Mouse (Mus musculus) cerebral cortex, adult 2 months (tissue): ENCODE results near the gene Srbd1.

ENCODE experiments used
- WGBS: fragments of 180-500 bp; shearing (Covaris S2); methylation state at CpG from one replicate; pipeline ENCODE4 v1.1.7; 2018; 5-methylcytosine and 5-hydroxymethylcytosine counted together

The Srbd1 gene

DNA sequence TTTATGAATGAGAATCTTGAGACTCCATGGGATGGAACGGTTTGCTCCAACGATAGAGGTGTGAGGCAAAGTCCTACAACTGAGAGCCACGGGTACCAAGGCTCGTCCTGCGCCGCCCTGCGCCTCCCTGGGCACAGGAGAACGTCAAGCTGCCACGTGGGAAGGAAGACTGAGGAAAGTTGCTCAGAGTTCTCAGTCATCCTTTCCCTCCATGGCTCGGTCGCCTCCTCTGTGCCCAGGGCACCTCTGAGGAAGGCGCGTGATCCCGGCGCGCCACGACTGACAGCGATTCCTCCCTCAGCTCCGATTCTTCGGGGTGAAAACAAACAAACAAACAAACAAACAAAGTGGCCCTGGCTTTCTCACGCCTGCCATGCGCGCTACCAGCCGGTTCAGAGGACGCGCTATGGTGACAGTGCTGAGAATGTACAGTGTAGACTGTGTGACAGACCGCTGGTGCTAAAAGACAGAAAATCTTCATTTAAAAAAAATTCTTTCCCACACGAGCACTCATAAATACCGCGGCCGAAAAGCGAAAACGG is 367 bp downstream of the Srbd1 start:
- under 1% methylated on average over 33 of the region's 33 CpGs for WGBS

DNA sequence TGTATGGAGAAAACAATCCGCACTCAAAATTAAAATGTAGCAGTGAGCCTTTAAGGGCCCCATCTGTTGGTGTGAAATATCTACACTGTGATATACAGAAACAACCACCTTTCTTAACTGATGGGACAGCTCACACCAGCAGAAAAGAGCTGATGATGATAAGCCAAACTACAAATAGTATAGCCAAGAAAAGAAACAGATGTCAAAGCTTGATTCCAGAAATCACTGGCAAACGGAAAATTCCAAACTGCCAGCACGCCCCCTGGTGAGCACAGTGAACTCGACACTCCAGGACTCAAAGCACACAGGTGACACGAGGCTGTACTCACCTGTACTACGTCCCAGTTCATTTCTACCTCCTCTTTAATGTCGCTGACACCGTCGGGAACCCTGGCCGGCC is 9.1 kb downstream of the Srbd1 start:
- 78% methylated on average over 10 of the region's 10 CpGs for WGBS

DNA sequence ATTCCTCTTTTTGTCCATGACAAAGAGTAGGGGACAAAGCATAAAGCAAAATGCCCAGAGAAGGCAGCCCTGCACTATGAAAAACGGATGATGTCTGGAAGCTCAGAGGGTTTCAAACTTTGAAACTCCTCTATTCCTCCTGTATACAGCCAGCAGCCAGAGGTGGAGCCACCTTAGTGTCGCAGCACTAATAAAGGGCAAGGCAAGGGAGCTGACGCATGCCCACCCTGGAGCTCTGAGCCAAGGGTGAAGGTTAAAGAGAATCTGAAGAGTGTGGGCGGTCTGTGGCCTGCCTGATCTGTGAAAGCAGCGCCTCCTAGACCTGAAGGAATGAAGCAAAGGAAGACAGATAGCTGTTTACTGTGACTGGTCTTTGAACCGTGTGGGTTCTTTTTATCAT is 10.5 kb downstream of the Srbd1 start:
- WGBS: 92% methylated on average over 6 of the region's 6 CpGs

DNA sequence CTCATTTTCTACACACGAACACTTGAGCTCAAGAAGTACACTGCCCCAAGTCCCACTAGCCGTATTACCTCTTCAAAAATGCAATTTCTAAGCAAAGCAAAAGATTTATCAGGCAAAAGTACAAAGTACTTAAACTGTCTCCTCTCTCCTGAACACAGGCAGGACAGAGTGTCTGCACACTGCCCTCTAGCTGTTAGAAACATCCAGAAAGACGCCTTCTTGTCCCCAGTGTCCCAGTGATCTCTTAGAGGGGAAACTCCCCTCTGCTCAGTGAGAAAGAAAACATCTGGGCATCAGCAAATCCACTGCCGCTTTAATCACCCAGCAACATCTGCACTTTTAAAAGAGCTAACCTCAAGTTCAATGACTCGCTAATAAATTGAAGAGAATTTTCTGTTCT is 12.4 kb downstream of the Srbd1 start:
- 81% methylated on average over 5 of the region's 5 CpGs for WGBS

DNA sequence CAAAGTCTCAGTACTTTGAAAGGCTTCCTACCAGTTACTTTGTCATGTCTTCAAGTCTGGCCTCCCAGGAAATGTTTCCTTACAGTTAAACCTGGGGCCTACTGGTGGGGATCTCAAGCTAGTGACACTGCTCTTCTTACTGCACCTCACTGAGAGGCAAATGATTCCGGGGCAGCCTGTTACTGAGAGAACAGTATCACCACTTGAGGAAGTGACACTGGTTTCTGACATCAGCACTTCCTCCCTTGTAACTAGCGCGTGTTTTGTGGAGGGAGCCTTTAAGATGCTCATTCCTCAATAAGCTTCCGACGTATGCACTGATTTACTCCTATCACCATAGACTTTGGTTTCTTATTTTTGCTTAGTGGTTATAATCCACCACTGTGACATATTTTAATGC is 16.8 kb downstream of the Srbd1 start:
- 91% methylated on average over 5 of the region's 5 CpGs for WGBS

DNA sequence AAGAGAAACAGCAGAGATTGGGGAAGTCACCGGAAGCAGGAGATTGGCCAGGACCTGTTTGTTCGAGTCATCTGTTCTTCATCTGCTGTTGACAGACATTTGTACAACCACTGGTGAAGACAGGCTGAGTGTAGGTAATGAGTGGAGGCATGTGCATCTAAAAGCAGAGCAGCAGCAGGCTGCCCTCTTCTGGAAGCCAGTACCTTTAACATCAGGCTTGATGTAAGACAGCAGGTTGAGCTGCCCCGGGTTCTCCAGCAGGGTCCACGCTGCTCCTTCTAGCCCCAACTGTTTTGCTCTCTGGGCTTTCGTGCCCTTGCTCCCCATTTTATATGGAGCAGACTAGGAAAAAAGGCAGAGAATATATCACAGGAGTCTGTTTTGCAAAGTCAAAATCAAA is 19.1 kb downstream of the Srbd1 start:
- 86% methylated on average over 5 of the region's 5 CpGs for WGBS

DNA sequence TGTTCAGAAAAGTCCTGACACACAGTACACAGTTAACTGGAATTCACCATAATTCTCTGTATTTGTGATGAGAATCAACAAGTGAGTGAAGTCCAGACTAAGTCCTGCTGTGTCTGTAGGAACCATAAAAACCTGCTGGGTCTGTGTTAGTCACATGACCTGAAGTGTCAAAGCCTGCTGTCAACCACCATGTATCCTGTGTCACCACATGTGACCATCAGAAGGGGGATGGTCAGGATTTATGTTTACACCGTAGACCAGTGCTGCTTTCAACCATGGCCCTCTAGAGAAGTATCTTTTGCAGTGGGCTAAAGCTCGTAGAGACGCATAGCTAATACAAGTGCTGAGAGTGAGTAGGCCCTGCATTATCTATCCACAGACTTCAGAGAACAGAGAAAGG is 21.8 kb downstream of the Srbd1 start:
- 91% methylated on average over 3 of the region's 3 CpGs for WGBS

DNA sequence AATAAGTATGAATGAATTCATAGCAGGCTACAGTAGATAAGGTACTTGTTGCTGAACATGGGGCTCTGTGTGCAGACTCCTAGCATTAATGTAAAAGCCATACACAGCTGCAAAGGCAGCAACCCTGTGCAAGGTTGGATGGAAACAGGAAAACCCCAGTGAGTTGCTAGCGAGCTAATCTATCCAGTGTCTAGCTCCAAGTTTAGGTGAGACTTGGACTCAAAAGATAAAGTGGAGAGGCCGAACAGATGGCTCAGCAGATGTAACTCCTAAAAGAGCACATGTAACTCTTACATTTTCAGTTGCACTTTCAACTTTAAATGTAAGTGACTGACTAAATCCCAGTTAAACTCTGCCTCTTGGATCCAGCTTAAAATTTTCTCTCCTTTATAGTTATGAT is 48.1 kb downstream of the Srbd1 start:
- 55% methylated on average over 2 of the region's 2 CpGs for WGBS

DNA sequence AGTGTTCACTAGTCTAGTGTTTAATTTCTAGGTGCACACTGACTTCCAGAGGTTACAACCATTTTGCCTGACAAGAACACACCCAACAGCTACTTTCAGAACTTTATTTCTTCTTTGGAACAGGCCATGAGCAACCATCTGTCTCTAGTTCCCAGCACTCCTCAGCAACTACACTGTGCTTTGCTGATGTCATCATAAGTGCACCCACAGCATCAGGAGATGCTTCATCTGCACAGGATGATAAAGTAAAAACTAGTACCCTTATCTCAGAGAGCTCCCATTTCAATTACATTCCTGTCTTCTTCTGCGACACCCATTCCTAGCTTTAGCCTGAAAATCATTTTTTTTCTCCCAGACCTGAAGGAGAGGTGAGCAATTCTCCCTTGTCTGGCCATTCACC is 51.9 kb downstream of the Srbd1 start:
- WGBS: 96% methylated on average over 1 of the region's 1 CpGs

DNA sequence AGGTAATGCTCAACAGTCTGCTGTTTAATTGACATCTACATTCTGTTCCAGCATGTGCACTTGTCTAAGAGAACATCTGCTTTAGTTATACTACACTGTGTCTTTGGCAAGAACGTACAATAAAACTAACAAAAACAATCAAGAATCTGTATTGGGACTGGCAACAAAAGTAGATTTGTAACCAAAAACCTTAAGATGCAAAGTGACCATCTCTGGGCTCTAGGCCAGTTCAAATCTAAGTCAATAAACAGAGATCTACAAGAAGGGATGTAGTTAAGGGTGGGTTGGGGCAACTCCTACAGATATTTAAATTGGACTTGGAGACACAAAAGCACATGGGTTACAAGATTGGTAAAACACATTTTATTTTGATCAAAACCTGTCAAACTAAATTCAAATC is 53.3 kb downstream of the Srbd1 start:
- 75% methylated on average over 1 of the region's 1 CpGs for WGBS

DNA sequence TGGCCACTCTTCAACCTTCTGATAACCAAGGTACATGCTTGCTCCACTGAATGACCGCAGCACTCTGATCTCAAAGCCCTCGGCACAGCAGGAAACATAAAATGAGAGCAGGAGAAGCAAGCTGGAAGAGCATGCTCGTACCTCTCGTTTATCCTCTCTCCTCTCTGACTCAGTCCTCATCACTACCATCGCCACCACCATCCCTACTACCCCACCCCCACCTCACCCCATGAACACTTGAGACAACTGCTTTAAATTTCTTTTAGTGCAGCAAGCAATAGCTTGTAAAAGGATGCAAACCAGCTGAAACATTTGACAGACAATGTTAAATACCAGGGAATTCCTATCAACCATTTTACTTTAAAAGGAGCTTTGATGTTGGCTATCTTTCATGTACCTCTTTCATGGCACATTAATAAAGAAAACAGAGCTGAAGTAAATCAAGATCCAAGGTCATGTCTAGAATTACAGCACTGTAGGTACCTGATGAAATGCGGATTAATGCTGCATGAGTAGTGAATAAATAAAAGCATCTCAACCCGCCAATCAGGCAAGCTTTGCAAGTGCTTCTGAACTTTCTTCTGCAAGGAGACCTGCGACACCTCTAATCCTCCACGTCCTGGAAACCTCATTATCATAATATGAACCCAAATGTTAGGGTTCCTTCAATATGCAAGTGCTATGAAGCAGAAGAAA is 54.9 kb downstream of the Srbd1 start:
- WGBS: 81% methylated on average over 9 of the region's 9 CpGs

DNA sequence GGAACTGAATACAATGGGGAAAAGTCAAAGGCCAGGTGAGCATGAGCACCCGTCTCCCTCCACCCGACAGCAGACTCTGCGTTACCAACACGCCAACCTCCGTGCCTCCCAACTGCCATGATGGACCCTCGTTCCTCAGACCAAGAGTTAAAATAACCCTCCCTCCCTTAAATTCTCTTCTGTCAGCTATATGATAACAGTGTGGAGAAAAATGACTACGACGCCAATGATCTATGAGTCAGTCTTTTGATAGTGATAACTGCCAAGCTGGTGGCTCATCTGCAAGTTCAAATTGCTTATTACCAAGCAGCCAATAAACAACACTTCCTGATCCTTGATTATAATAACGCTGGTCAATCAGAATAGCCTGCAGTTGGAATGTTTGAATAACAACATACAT is 57.1 kb downstream of the Srbd1 start:
- WGBS: 79% methylated on average over 9 of the region's 9 CpGs

DNA sequence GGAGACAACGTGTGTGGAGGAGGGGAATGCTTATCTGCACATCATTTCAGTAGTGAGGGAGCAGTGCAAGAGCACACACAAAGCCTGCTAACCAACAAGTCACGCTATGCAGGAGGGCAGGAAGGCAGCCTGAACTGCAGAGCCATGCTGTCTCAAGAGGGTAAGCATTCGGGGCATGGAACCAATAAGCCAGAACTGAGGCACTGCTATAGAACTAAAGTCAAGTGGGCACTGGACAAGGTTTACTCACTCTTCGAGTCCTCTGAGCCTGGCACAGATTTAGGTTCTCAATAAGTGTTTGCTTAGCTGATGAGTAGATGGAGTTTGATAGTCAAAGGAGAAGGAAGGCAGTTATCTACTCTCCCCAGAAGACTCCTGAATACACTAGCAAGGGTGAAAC is 58.8 kb downstream of the Srbd1 start:
- WGBS: 91% methylated on average over 4 of the region's 4 CpGs

DNA sequence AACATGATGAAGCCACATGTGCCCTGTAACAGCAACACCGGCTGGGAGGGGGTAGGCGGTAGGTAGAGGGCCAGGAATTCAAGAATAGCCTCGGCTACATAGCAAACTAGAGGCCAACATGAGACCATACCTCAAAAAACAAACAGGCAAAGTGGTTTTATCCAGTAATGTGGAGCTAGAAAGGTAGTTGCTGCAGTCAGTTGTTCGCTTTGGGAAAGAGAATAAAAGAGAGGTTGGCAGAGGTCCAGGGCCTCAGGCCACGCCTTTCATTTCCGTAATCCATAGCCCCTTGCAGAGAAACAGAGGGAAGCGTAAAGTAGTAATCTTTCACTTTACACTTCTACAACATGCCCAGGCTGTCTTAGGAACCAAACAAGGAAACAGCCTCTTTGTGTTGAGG is 61.8 kb downstream of the Srbd1 start:
- WGBS: 68% methylated on average over 7 of the region's 7 CpGs

DNA sequence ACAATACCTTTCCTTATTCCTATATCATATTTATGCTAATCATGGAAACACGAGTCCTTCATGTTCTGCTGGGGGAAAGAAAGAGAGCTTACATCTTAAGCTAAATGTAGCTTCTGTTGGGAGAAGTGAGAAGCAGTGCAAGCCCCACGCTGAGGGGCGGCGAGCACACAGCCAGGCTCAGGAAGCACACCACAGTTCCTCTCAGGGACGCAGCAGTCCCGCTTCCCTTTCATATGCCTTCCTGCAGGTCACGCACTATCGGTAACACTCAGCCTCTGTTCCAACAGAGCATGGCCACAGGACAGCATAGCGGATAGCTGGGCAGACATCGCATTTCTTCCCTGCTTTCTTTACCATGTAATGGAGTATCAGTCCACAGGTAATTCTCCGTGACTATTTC is 66.9 kb downstream of the Srbd1 start:
- WGBS: 68% methylated on average over 11 of the region's 11 CpGs

DNA sequence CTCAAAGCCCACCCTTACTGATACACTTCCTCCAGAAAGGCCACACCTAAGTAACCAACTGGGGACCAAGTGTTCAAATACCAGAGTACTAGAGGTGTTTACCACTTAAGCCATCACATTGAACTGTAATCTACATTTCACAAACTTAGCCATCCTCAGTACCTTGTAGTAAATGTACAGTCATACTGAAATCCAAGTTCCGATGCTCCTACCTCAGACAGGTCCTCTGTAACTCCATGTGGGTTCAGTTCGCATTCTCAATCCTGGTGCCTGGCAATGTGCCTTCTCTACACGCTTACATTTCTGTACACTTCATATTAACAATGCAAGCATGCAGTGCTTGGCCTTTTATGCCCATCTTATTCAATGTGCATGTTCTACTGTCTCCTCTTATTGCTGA is 77.5 kb downstream of the Srbd1 start:
- WGBS: 96% methylated on average over 3 of the region's 3 CpGs

DNA sequence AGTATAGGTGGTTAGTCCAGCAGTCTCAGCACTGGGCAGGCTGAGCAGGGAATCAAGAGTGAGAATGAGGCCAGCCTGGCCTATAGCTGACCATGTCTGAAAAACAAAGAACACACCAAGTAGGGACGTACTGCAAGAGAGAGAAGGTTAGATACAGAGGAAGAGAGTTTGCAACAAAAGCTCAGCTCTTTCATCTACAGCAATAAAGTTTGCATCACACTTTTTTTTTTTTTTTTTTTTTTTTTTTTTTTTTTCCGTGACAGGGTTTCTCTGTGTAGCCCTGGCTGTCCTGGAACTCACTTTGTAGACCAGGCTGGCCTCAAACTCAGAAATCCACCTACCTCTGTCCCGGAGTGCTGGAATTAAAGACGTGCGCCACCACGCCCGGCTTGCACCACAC is 79.1 kb downstream of the Srbd1 start:
- WGBS: 90% methylated on average over 7 of the region's 7 CpGs

DNA sequence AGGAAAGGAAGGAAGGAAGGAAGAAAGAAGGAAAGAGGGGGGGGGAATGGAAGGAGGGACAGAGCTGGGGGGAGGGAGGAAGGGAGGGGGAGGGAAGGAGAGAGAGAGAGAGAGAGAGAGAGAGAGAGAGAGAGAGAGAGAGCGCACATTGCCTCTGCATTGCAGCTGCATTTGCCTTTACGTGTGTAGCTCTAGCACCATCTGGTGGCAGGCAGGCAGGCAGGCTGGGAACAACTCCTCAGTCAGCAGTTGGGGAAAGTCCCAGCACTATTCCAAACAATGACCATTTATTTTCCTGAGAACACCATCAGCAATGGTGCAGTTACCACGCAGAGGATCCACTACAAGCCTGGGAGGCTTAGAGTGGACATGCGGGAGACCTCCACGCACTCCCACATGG is 81.5 kb downstream of the Srbd1 start:
- 13% methylated on average over 5 of the region's 5 CpGs for WGBS

DNA sequence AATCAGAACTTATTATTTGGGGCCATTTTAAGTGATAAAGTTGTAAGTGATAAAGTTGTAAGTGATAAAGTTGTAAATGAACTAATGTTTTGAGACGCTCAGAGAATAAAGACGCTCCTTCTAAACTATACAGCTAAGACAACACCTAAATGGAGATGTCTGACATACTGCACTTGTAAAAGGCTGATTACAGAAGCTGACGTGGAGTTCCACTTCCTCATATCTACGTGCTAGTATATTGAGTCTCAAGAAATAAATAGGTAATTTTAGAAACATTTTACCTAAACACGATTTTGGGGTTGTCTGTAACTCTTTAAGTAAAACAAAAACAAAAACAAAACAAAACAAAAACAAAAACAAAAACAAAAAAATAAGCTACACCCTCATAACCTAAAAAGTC is 84.1 kb downstream of the Srbd1 start:
- WGBS: 91% methylated on average over 5 of the region's 5 CpGs

DNA sequence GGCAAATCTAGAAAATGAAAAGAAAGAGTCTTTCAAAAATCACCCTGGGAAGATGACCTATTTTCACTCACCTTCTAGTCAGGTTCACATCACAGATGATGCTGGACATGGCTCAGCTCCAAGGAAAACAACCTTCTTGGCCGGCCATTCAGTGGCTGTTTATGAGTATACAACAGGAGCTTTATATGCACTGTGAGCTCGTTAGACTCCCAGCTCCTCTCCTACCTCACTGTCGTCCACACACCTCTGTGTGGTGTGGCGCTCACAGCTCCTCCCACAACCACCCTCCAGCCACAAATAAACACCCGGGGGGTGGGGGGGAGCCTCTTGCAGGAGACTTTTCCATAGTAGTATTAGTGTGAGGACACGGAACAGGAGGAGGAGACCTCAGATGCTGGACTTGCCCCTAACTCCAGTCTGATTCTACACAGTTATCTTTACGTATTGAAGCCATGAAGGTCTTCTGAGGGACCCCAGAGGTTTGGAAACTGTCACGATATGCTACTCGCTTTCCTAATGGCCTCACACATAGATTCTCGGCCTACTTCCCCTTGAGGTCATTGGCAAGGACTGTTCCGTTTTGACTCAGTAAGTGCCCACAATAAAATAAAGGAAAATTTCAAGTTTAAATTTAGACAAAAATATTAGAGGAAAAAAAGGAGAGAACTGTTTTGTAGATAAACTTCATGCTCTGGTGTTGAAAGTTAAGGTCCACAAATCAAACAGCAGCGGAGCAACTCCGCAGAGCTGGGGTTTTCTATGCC is 104.6 kb downstream of the Srbd1 start:
- WGBS: 81% methylated on average over 13 of the region's 13 CpGs

DNA sequence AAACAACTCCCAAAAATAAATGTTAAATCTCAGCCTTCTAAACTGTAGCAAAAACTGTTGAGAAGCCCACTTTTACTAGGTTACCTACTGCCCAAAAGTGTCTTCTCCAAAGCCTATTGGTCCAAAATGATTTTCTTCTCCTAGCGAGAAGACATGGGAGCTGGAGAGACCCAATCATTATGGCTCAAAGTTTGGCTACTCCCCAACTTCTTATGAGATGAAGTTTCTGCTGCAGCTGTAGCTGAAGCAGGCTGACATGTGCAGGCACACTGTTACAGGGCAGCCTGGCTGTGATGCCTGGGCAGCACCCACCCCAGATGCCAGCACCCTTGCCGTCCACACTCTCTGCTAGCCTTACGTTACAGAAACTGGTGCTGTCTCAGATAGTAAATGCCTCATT is 105.2 kb downstream of the Srbd1 start:
- 85% methylated on average over 3 of the region's 3 CpGs for WGBS

DNA sequence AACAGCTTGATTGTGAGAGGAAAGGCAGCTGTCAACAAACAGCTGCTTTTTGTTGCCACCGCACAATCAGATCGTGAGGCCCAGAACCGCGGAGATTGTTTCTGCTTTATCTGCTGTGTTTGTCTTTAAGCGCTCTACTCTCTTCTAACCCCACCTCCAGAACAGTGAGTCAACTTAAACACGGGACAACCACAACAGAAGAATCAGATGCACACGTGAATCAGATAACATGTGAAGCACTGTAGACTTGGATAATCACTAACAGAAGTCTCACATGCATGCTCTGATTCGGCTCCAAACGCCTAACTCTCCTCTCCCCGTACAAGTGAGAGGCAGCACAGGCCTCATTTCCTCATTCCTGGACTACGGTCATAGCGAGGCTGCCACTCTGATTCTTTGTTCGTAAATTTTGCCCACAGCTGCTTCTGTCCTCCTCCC is 106.7 kb downstream of the Srbd1 start:
- 75% methylated on average over 13 of the region's 13 CpGs for WGBS

DNA sequence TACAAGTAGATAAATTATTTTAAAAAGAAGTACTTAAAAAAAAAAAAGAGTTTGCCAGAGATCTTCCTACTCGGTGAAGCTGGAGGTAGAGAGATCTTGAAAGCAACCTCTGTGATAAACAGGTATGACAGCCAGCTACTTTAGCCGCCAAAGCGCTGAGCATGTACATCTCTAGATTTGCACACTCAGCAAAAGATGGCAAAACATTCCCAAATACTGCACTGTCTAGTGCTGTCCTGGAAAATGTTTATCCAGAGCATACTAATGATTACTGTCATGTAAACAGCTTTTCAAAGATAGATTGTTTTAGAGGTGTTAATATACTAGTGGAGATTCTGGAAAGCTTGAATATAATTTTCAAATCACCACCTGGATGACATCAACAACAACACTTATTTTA is 109.4 kb downstream of the Srbd1 start:
- WGBS: 93% methylated on average over 3 of the region's 3 CpGs
